8 mouse cellular contexts compared by ENCODE assay signal in the genomic region with DNA sequence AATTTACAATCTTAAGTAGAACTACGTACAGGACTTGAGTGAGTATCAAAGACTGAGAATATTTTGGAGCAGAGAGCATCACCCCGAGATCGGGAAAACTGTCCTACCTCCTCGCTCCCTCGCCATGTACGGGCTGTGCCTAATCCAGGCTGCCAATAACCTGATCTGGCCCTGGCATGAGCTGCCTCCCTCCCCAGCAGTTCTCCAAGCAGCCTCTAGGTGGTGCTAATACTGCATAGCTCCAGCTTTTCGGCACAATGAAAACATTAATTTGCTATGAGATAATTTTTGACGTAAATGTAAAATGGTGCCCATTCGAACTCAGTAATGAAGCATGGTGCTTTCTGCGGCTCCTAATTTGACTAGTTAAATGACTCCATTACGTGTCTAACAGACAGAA.
DNase-seq lines count a peak whose midpoint lies in the region; ATAC-seq and TF ChIP-seq lines count a peak whose summit lies in the region.

No protein-coding gene starts in this region.

- H3K4me1 ChIP-seq in hindbrain, postnatal 0 days (ENCODE audit: insufficient read depth, low read length) = no peaks in the 10 kb centered on the region

- DNase-seq in ZHBTc4 (ENCODE audit: low read depth, low spot score) = peak; percentile 64
- DNase-seq in cerebellum, postnatal 10 days = peak; percentile 93 to 96
- DNase-seq in frontal cortex, postnatal 14 days (ENCODE audit: low spot score in 2 of 2) = peak; percentile 56 to 81
- DNase-seq in hindbrain, postnatal 0 days (ENCODE audit: low spot score) = peak; percentile 93
- peak; percentile 80 to 85 for DNase-seq in left cerebral cortex, adult 2 months (ENCODE audit: extremely low spot score in 1 of 2, low spot score in 2 of 2)
- peak; percentile 84 for DNase-seq in mesoderm, embryonic 11.5 days (ENCODE audit: low read depth, low spot score)
- DNase-seq in right cerebral cortex, postnatal 10 days (ENCODE audit: low spot score in 2 of 2) = peak; percentile 85 to 88
- DNase-seq in urinary bladder, postnatal 4 days (ENCODE audit: low spot score in 2 of 2) = peak; percentile 62 to 80

- H3K4me2 ChIP-seq in hindbrain, postnatal 0 days (ENCODE audit: low read depth, low read length) = peak overlapping the region; percentile 38

- peak overlapping the region; percentile 13; the same call in 1 of the 2 replicates for H3K4me3 ChIP-seq in hindbrain, postnatal 0 days (ENCODE audit: low read length)
- no peak overlapping the region for H3K4me3 ChIP-seq in left cerebral cortex, adult 2 months

- H3K9ac ChIP-seq in hindbrain, postnatal 0 days (replicated peaks; ENCODE audit: low read length) = no peak overlapping the region

- no peak overlapping the region for H3K27ac ChIP-seq in hindbrain, postnatal 0 days
- H3K27ac ChIP-seq in left cerebral cortex, adult 2 months = no peak overlapping the region

- no peaks in the 10 kb centered on the region for H3K36me3 ChIP-seq in hindbrain, postnatal 0 days (ENCODE audit: insufficient read depth, low read length)

- intact Hi-C loops in left cerebral cortex, adult 2 months (cut with DNase I) = loop anchor here (2.0 to 10.0 kb wide), 6 partner anchors 401 to 891 kb away; no protein-coding TSS in a partner anchor

- peak; percentile 77 for ATAC-seq in hindbrain, postnatal 0 days

- WGBS in hindbrain, postnatal 0 days = 8% methylated on average over 11 of the region's 11 CpGs

- H3K27me3 ChIP-seq in hindbrain, postnatal 0 days (ENCODE audit: insufficient read depth, low read length) = no peaks in the 10 kb centered on the region

- TF ChIP-seq CTCF in hindbrain, postnatal 0 days (IDR thresholded peaks at IDR 0.05; ENCODE audit: low read depth) = peak; percentile 100
- no peak; the same call in none of the 2 replicates for TF ChIP-seq CTCF in left cerebral cortex, adult 2 months (IDR thresholded peaks at IDR 0.05)

- no peaks in the 10 kb centered on the region for H3K9me3 ChIP-seq in hindbrain, postnatal 0 days (ENCODE audit: low read length)
